Mouse (Mus musculus) left cerebral cortex, postnatal 14 days (tissue): ENCODE results near the gene Klhl26. TPM values are rescaled to one million over a fixed set of nuclear protein-coding genes. Genes with fewer than 3 reads are reported as not detected.

Experiments used
- DNase-seq, 2 experiments: peaks; one replicate each; pipeline ENCODE4 v3.0.0; 2021 to 2022; ENCODE audit warnings: low spot score in 2 of 2, mixed read lengths in 1 of 2
- intact Hi-C: fragments of 180-260 bp; cut with DNase I; formaldehyde crosslinking; loops from one replicate; pipeline ENCODE4 v1.15.1; 2025
- total RNA-seq, 2 experiments: library from RNA; stranded (reverse); gene quantifications; 2 replicates each; pipeline ENCODE4 v1.2.3; 2021

Gene Klhl26
- total RNA-seq, 2 experiments from 2014 or later, result 37.2 to 37.9 TPM

- intact Hi-C loops, result no loop called here
- DNase-seq, result no peak
Observed at GRCm38 (mm10) chr8:70487993-70488796, 11.4 kb upstream of the Klhl26 start.

DNA sequence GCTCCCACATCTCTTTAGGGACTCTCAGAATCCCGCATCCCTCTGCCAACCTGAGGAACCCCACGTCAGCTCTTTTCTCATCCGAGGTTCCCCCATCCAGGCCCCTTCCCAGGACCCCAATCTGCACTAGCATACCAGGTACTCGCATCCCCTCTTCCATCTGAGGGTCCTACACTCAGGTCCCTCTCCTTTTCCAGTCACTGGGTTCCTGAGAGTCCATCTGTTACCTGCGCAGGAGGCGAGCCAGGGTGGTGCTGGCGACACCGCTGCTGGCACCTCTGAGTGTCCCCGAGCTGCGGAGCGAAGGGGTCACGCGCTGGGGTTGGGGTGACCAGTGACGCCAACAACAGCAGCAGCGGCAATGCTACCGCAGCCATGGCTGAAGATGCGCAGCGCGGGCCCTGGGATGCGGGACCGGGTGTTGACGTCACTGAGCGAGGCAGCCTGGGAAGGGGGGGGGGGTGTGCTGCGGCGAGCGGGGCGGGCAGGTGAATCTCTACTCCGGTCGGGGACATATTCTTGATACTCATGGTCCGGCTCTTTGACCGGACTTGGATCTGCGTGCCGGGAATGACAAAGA, 10.3 kb upstream of the Klhl26 start, which contains the start of gene Tmem59l:
TSS of gene Tmem59l (minus strand) at position 418 of the 580 bp plus-strand sequence.
- DNase-seq, result peak in 1 of 2 experiments; percentile 66
- intact Hi-C loops, result no loop called here

DNA sequence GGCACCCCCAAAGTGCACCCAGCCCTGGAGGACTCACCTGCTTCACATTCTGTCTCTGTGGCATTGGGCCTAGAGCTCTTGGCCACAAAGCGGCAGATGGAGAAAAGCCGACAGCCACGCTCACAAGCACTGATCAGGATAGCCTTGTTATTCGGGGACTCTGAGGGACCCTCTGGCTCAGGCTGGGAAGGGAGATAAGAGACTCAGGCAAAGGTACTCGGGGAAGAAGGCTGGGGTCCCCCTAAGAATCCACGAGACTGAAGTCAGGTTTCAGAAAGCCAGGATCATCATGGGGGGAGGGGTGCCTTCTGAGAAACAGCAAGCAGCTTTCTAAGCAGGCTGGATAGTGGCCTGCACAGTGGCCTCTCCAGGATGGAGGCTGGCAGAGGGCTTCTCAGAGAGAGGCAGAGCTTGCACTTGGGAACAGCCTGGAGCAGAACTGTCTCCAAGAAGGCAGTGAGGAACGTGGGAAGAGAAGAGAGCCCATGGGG, 9.5 kb upstream of the Klhl26 start:
- DNase-seq, result no peak

DNA sequence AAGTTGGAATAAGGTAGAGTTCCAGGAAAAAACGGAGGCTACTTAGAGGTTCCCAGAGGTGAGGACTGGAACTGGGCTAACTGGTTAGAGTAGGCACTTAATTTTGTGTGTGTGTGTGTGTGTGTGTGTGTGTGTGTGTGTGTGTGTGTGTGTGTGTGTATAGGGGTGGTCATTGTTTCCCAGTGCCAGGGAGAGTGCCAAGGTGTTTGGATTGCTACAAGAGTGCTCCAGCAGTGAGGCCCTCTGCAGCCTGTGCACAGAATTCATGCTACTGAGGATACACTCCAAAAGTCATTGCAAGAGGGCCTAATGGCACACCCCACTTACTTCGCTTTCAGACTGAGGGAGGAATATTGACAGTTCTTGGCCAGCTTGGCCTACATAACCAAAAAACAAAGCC, 6.2 kb upstream of the Klhl26 start:
- intact Hi-C loops, result no loop called here
- no peak for DNase-seq

More for the DNA sequence above, 9.5 kb upstream of the Klhl26 start:
- intact Hi-C loops, result no loop called here

DNA sequence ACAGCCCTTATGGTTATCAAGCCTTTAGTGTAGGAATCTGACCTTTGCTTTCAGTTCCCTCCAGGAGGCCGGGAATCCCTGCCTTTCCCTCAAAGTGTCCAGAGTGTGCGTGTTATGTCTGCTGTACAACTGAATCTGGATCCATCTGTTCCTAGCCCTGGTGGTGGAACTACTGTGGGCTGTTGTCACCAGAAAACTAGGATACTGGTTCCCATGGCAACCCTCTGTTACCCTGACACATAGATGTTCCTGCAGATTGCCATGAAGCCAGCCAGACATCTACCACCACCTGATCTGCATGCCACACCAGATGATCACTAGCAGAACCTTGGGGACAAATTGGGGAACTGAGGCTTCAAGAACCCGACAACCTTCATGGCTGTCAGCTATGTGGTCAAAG, 5.1 kb upstream of the Klhl26 start:
- intact Hi-C loops, result no loop called here
- DNase-seq, result peak; percentile 71 to 94

GRCm38 (mm10) chr8:70477269-70477982, 658 bp upstream of the Klhl26 start:
- intact Hi-C loops, result no loop called here
- no peak for DNase-seq

DNA sequence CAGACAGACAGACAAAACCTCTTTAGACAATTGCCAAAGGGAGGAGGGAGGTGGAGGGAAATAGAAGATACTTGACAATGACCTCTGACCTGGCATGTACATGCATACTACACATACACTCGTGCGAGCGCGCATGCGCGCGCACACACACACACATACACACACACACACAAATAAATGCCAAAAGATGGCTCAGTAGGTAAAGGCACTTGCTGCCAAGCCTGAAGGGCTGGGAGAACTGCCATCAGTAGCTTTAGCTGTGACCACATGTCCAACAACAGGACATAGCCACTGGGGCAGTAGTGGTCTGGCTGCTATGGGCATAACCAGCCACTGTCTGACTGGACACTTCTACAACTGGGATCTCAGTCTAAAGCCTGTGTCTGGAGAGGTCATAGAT, 4.9 kb downstream of the Klhl26 start:
- intact Hi-C loops, result no loop called here
- DNase-seq, result no peak

GRCm38 (mm10) chr8:70469938-70470337, 6.8 kb downstream of the Klhl26 start:
- DNase-seq, result no peak
- intact Hi-C loops, result no loop called here

- no peak for DNase-seq
- intact Hi-C loops, result no loop called here
Observed at GRCm38 (mm10) chr8:70469295-70469916, 7.4 kb downstream of the Klhl26 start.

- no peak for DNase-seq
- intact Hi-C loops, result no loop called here
Observed at GRCm38 (mm10) chr8:70468733-70469132, 8.0 kb downstream of the Klhl26 start.

DNA sequence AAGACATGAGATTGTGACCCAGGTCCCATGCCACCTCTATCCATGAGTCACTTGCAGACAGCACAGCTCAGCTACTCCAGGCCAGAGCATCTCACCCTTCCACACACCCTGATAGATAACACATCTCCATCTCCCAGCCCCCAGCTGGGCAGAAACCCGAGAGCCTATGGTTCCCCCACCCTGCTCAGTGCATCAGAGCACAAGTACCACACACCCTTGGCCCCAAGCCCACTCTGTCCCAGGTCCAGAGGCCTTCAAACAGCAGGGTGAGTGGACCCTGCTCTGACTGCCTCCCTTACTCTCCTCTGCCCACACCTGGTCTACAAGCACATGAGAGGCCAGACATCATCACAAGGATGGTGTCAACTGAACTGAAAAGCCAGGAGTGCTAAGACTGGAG, 8.9 kb downstream of the Klhl26 start:
- intact Hi-C loops, result no loop called here
- DNase-seq, result no peak

- intact Hi-C loops, result no loop called here
- no peak for DNase-seq
Observed at GRCm38 (mm10) chr8:70467229-70467725, 9.5 kb downstream of the Klhl26 start.

- intact Hi-C loops, result no loop called here
- DNase-seq, result no peak
Observed at GRCm38 (mm10) chr8:70466771-70467170, 10.0 kb downstream of the Klhl26 start.

GRCm38 (mm10) chr8:70466305-70466704, 10.5 kb downstream of the Klhl26 start:
- DNase-seq, result no peak
- intact Hi-C loops, result no loop called here

DNA sequence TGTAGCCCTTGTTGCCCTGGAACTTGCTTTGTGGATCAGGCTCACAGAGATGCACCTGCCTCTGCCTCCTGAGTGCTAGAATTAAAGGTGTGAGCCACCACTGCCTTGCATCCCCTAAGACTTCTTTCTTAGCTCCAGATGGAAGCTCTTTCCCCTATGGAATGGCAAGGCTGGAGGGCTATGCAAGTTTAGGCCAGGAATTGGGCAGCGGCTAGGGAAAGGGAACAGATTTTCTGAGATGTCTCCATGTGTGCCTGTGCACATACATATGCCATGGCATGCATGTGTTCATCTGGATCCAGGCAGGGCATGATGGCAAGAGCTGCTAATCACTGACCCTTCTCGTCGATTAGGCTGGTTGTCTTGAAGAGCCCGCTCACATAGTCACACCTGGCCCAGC, 11.1 kb downstream of the Klhl26 start:
- intact Hi-C loops, result no loop called here
- DNase-seq, result no peak

DNA sequence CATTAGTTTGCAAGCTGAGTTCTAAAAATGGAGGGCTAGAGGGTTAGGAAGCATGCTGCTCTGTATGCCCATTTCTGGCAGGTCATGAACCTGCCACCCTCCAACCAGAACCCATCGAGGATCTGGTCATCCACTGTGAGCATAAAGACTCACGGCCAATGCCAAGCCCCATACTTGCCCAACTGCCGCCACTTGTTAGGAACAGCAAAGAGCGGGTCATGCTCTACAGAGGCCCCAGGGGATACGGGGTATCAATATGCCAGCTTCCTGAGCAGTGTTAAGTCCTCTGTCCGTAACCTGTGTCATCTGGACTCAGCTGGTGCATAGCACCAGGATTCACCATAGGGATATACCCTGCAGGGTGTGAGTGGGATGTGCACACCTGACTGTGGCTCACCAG, 12.6 kb downstream of the Klhl26 start:
- DNase-seq, result no peak
- intact Hi-C loops, result no loop called here

DNA sequence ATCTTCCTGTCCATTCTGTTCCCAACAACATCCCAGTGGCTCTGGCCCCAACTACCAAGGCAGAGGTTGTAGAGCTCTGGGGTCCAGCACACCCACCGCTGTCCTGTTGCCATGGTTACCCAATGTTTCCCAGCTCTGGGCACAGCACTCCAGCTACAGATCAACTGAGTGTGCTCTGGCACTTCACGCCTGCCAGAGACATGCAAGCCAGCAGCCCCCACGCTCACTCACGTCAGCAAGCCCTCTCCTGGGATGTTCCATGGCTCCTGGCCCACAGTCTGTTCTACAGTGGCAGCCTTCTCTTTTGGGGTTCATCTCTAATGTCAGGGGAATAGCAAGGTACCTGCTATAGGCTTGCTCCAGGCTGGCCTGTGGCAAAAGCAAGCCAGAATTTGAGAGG, 13.5 kb downstream of the Klhl26 start:
- DNase-seq, result peak; percentile 60 to 86
- intact Hi-C loops, result no loop called here

DNA sequence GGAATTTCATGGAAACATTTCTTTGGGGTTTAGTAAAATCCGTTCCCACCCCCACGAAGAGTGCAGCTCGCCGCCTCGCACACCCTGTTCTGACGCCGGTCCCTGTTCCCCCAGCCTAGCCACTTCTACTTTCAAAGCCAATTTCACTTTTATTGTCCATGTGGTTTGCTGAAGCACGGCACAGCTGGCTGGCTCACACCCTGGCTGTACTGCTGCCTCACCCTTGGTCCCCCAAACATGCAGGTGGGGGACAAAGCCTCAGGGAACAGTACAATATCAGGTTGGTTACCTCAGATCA, 14.3 kb downstream of the Klhl26 start:
- intact Hi-C loops, result no loop called here
- no peak for DNase-seq

DNA sequence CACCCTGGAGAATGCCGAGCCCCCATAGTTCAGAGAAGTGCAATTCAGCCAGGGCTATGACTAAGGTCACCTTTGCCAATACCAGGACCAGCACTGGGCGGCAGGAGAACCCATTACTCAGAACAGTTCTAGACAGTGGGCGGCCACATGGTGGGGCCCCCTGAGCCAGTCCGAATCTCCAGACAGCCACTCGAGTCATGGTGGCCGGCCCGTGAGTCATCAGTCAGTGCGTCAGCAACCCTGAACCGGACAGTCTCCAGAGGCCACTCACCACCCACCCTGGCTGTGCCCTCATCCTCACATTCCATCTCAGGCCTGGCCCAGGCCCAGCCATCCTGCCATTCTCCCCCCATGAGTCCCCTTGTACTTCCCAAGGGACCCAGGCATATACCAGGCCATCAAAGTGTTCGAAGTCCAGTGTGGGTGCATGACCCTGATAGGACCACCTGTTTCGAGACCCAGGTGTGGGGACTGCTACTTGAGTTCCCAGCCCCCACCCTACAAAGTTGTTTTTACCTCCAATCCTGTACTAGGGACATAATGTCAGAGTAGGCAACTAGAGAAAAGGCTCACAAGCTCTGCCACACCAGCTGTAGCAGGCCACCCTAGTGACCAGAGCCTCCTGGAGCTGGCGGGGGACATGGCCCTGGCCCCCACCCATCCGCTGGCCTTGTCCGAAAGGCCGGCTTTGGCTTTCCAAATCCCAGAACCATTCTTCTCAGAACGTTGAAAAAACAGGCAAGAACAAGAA, 14.8 kb downstream of the Klhl26 start:
- no peak for DNase-seq
- intact Hi-C loops, result no loop called here
